Mouse (Mus musculus): Measurements from ENCODE around the gene Olfr1412. TPM values are rescaled to one million over a fixed set of nuclear protein-coding genes. Genes with fewer than 3 reads are reported as not detected.

Olfr1412 gene
- polyA plus RNA-seq, 1 experiment from 2014 or later: not detected

Other genes with a start within 250 kb of the Olfr1412 start
- gene Ndufa10, start 111.9 kb upstream of the Olfr1412 start, polyA plus RNA-seq (2016; fragmentation: Nextera tagmentation; extraction: Ambion mirVana): 291 and 296 TPM in 2 replicates
- gene Olfr1416, start 100.7 kb upstream of the Olfr1412 start, polyA plus RNA-seq (2016; fragmentation: Nextera tagmentation; extraction: Ambion mirVana): not detected in 2 replicates
- gene Olfr1415, start 89.7 kb upstream of the Olfr1412 start, polyA plus RNA-seq (2016; fragmentation: Nextera tagmentation; extraction: Ambion mirVana): not detected in 2 replicates
- gene Olfr1414, start 67.1 kb upstream of the Olfr1412 start, polyA plus RNA-seq (2016; fragmentation: Nextera tagmentation; extraction: Ambion mirVana): not detected in 2 replicates
- gene Olfr1413, start 14.5 kb upstream of the Olfr1412 start, polyA plus RNA-seq (2016; fragmentation: Nextera tagmentation; extraction: Ambion mirVana): not detected in 2 replicates
- not detected in 2 replicates for gene Olfr1411, start 8.6 kb downstream of the Olfr1412 start, polyA plus RNA-seq (2016; fragmentation: Nextera tagmentation; extraction: Ambion mirVana)
- gene Olfr1410, start 20.0 kb downstream of the Olfr1412 start, polyA plus RNA-seq (2016; fragmentation: Nextera tagmentation; extraction: Ambion mirVana): not detected in 2 replicates
- gene Olfr12, start 32.0 kb downstream of the Olfr1412 start, polyA plus RNA-seq (2016; fragmentation: Nextera tagmentation; extraction: Ambion mirVana): 0.18 TPM in 1 of 2 replicates, not detected in the other
- gene Cops9, start 56.2 kb downstream of the Olfr1412 start, polyA plus RNA-seq (2016; fragmentation: Nextera tagmentation; extraction: Ambion mirVana): 391 and 433 TPM in 2 replicates
- gene Otos, start 63.1 kb downstream of the Olfr1412 start, polyA plus RNA-seq (2016; fragmentation: Nextera tagmentation; extraction: Ambion mirVana): 0.07 TPM in 1 of 2 replicates, not detected in the other
- gene Gpc1, start 245.9 kb downstream of the Olfr1412 start, polyA plus RNA-seq (2016; fragmentation: Nextera tagmentation; extraction: Ambion mirVana): 72.1 and 76.0 TPM in 2 replicates